Mouse (Mus musculus): ENCODE data around the gene Adam11. TPM values are rescaled to one million over a fixed set of nuclear protein-coding genes. Genes with fewer than 3 reads are reported as not detected.

The Adam11 gene
- polyA plus RNA-seq, 1 experiment from 2014 or later: 0.20 TPM

- no peak for DNase-seq
- Histone ChIP-seq H3K36me3 (replicated peaks; ENCODE audit: insufficient read depth, low read length) (no peaks in the 10 kb centered on the region), H3K4me2 (ENCODE audit: low read depth, low read length) (no peak overlapping the region), H3K9me3 (ENCODE audit: low read length) (no peaks in the 10 kb centered on the region), H3K9ac (replicated peaks) (no peak overlapping the region), H3K4me3 (ENCODE audit: low read depth, low read length) (no peak overlapping the region), H3K4me1 (ENCODE audit: insufficient read depth) (no peaks in the 10 kb centered on the region), H3K27ac (ENCODE audit: low read depth) (no peak overlapping the region), H3K27me3 (ENCODE audit: insufficient read depth, low read length) (no peaks in the 10 kb centered on the region)
- TF ChIP-seq CTCF (IDR thresholded peaks at IDR 0.05; ENCODE audit: low read depth) (no peak), EP300 (IDR thresholded peaks at IDR 0.05; ENCODE audit: low read depth) (no peak)
- WGBS (ENCODE audit: insufficient replicate concordance): 55% methylated on average over 14 of the region's 14 CpGs
- ATAC-seq: no peak
Observed at GRCm38 (mm10) chr11:102791682-102792445, 30.6 kb downstream of the Adam11 start.

GRCm38 (mm10) chr11:102794157-102794556 lies 32.9 kb downstream of the Adam11 start:
- ATAC-seq: no peak
- Histone ChIP-seq H3K36me3 (replicated peaks; ENCODE audit: insufficient read depth, low read length) (no peaks in the 10 kb centered on the region), H3K4me2 (ENCODE audit: low read depth, low read length) (no peak overlapping the region), H3K27me3 (ENCODE audit: insufficient read depth, low read length) (no peaks in the 10 kb centered on the region), H3K4me1 (ENCODE audit: insufficient read depth) (no peaks in the 10 kb centered on the region), H3K27ac (ENCODE audit: low read depth) (no peak overlapping the region), H3K9ac (replicated peaks) (no peak overlapping the region), H3K4me3 (ENCODE audit: low read depth, low read length) (no peak overlapping the region), H3K9me3 (ENCODE audit: low read length) (no peaks in the 10 kb centered on the region)
- TF ChIP-seq CTCF (IDR thresholded peaks at IDR 0.05; ENCODE audit: low read depth) (no peak), EP300 (IDR thresholded peaks at IDR 0.05; ENCODE audit: low read depth) (no peak)
- DNase-seq: no peak
- 62% methylated on average over 8 of the region's 8 CpGs for WGBS (ENCODE audit: insufficient replicate concordance)

- no peak for DNase-seq
- no peak for ATAC-seq
- no peak overlapping the region for H3K4me2 ChIP-seq (ENCODE audit: low read depth, low read length)
- no peak for TF ChIP-seq CTCF (IDR thresholded peaks at IDR 0.05; ENCODE audit: low read depth)
- TF ChIP-seq EP300 (IDR thresholded peaks at IDR 0.05; ENCODE audit: low read depth): no peak
- 77% methylated on average over 5 of the region's 5 CpGs for WGBS (ENCODE audit: insufficient replicate concordance)
- no peak overlapping the region for H3K4me3 ChIP-seq (ENCODE audit: low read depth, low read length)
- H3K4me1 ChIP-seq (ENCODE audit: insufficient read depth): no peaks in the 10 kb centered on the region
- no peaks in the 10 kb centered on the region for H3K36me3 ChIP-seq (replicated peaks; ENCODE audit: insufficient read depth, low read length)
- no peaks in the 10 kb centered on the region for H3K9me3 ChIP-seq (ENCODE audit: low read length)
- no peak overlapping the region for H3K9ac ChIP-seq (replicated peaks)
- H3K27ac ChIP-seq (ENCODE audit: low read depth): no peak overlapping the region
- H3K27me3 ChIP-seq (ENCODE audit: insufficient read depth, low read length): no peaks in the 10 kb centered on the region
Observed at GRCm38 (mm10) chr11:102803453-102803852, 42.2 kb downstream of the Adam11 start.

- Histone ChIP-seq H3K27ac (ENCODE audit: low read depth) (no peak overlapping the region), H3K9ac (replicated peaks) (no peak overlapping the region), H3K27me3 (ENCODE audit: insufficient read depth, low read length) (no peaks in the 10 kb centered on the region), H3K4me2 (ENCODE audit: low read depth, low read length) (no peak overlapping the region), H3K4me1 (ENCODE audit: insufficient read depth) (no peaks in the 10 kb centered on the region), H3K36me3 (replicated peaks; ENCODE audit: insufficient read depth, low read length) (no peaks in the 10 kb centered on the region), H3K9me3 (ENCODE audit: low read length) (no peaks in the 10 kb centered on the region), H3K4me3 (ENCODE audit: low read depth, low read length) (no peak overlapping the region)
- WGBS (ENCODE audit: insufficient replicate concordance): 42% methylated on average over 5 of the region's 5 CpGs
- TF ChIP-seq EP300 (IDR thresholded peaks at IDR 0.05; ENCODE audit: low read depth) (no peak), CTCF (IDR thresholded peaks at IDR 0.05; ENCODE audit: low read depth) (no peak)
- no peak for DNase-seq
- no peak for ATAC-seq
Observed at GRCm38 (mm10) chr11:102808246-102808645, 47.0 kb downstream of the Adam11 start.

- Histone ChIP-seq H3K36me3 (replicated peaks; ENCODE audit: insufficient read depth, low read length) (no peaks in the 10 kb centered on the region), H3K27ac (ENCODE audit: low read depth) (no peak overlapping the region), H3K27me3 (ENCODE audit: insufficient read depth, low read length) (peaks cover 3% of the 10 kb centered on the region; the same call in 1 of the 2 replicates), H3K4me1 (ENCODE audit: insufficient read depth) (no peaks in the 10 kb centered on the region), H3K4me2 (ENCODE audit: low read depth, low read length) (no peak overlapping the region), H3K9me3 (ENCODE audit: low read length) (no peaks in the 10 kb centered on the region), H3K9ac (replicated peaks) (no peak overlapping the region), H3K4me3 (ENCODE audit: low read depth, low read length) (no peak overlapping the region)
- 57% methylated on average over 4 of the region's 4 CpGs for WGBS (ENCODE audit: insufficient replicate concordance)
- TF ChIP-seq CTCF (IDR thresholded peaks at IDR 0.05; ENCODE audit: low read depth): no peak
- no peak for TF ChIP-seq EP300 (IDR thresholded peaks at IDR 0.05; ENCODE audit: low read depth)
- DNase-seq (no peak), ATAC-seq (no peak)
Observed at GRCm38 (mm10) chr11:102810721-102811485, 49.7 kb downstream of the Adam11 start.

GRCm38 (mm10) chr11:102814881-102815280 lies 53.6 kb downstream of the Adam11 start:
- H3K9me3 ChIP-seq (ENCODE audit: low read length): no peaks in the 10 kb centered on the region
- peaks cover 7% of the 10 kb centered on the region for H3K4me1 ChIP-seq (ENCODE audit: insufficient read depth)
- DNase-seq (no peak), ATAC-seq (no peak)
- TF ChIP-seq CTCF (IDR thresholded peaks at IDR 0.05; ENCODE audit: low read depth) (no peak), EP300 (IDR thresholded peaks at IDR 0.05; ENCODE audit: low read depth) (no peak)
- H3K36me3 ChIP-seq (replicated peaks; ENCODE audit: insufficient read depth, low read length): no peaks in the 10 kb centered on the region
- H3K4me2 ChIP-seq (ENCODE audit: low read depth, low read length): no peak overlapping the region
- peaks cover 39% of the 10 kb centered on the region for H3K27me3 ChIP-seq (ENCODE audit: insufficient read depth, low read length)
- no peak overlapping the region for H3K4me3 ChIP-seq (ENCODE audit: low read depth, low read length)
- no peak overlapping the region for H3K9ac ChIP-seq (replicated peaks)
- H3K27ac ChIP-seq (ENCODE audit: low read depth): no peak overlapping the region
